Mouse (Mus musculus) CD4-positive, CD25-positive, alpha-beta regulatory T cell, adult 4 months (primary cell): ENCODE results near the gene Olfr199. TPM values are rescaled to one million over a fixed set of nuclear protein-coding genes. Genes with fewer than 3 reads are reported as not detected.
"Not testable (repeated sequence)": the region's sequence is repeated elsewhere in the genome, so short reads cannot be mapped to it uniquely, and the experiment has no call there.

Experiments
- ATAC-seq: one replicate; pipeline ENCODE4 v1.8.0; 2017
- polyA plus RNA-seq, 2 experiments: library from polyadenylated mRNA; unstranded; fragments of 100-300 nt; shearing (Covaris generic); gene quantifications; one replicate each; pipeline ENCODE4 v1.2.1; 2017

The Olfr199 gene
- not detected for polyA plus RNA-seq

DNA sequence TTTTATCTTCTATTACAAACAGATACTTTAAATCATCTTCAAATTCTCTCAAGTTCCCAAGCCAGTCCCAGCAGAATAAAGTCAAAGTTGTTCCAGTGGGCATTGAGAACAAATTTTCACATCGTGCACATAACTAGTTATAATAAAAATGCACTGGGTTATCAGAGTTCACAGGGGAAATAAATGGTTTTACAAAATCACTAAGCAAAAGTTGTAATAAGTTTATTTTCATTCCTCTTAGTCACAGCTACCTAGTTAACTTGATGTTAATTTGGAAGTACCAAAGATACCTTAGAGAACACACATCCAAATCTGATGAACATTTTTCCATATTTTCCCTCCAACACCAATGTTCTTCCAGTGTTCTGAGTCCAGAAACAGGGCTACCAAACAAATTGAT, at the start of gene Olfr199:
Gene Olfr199, minus strand, starts transcription at position 101 of the 400 bp plus-strand sequence.
- not testable (repeated sequence) for ATAC-seq

DNA sequence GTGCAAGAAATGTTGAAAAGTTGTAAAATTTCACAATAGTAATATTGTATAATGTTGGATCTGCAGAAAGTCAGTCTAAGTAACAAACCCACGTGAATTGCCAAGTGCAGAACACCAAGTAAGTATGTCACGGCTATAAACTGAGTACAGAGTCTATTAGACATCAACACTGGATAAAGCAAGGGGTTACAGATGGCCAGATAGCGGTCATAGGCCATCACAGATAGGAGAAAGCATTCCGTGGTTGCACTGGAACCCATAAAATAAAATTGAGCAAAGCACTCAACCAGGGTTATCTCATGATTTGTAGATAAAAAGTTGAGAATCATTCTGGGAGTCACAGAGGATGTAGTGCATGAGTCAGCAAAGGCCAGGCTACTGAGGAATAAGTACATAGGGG, 49.5 kb upstream of the Olfr199 start:
- not testable (repeated sequence) for ATAC-seq

DNA sequence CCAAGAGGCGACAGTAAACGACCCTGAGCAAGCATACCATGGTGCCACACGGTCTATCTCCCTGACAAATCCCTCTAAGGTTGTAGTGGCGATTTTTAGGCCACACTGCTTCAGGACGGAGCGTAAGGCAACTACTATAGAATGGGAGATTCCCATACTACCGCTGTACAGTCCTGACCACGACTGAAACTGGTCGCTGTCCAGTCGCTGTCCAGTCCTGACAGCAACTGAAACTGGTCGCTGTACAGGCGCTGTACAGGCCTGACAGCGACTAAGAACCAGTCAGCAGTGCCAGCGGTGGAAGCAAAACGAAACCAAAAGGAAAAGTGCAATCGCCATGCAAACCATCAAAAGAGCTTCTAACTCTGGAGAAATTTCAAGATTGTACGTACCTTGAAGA, 30.1 kb upstream of the Olfr199 start:
- ATAC-seq = no peak

DNA sequence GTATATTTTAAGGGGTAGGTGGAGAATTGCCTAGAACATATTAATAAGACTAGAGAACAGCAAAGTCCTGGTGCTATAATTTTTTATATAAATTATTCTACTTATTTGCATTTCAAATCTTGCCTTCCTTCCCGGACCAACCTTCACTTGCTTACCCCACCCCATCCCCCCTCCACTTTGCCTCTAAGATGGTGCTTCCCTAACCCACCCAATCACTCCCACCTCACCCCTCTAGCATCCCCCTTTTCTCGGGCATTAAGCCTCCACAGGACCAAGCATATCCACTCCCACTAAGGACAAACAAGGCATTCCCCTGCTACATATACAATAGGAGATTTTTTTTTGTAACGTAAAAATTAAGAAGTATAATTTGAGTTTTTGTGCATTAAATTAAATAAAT, 1.7 kb downstream of the Olfr199 start:
- ATAC-seq = not testable (repeated sequence)

DNA sequence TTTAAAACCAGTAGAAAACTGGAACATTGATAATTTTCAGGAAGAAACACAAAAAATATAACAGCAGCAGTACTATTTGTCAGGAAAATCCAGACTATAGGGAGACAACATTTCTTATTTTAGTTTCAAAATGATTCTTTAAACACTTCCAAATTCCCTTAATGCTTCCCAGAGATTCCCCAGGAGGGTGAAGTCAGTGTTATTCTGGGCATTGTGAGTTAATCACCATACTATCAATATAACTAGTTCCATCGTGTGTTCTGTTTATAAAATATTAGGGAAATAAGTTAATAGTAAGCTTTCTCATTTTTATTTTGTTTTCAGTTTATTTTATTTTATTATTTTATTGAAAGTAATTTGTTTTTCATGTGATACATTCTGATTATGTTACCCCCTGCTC, 16.1 kb downstream of the Olfr199 start, which contains the start of gene Olfr198:
Gene Olfr198, minus strand, starts transcription at position 101 of the 400 bp plus-strand sequence.
- not testable (repeated sequence) for ATAC-seq

DNA sequence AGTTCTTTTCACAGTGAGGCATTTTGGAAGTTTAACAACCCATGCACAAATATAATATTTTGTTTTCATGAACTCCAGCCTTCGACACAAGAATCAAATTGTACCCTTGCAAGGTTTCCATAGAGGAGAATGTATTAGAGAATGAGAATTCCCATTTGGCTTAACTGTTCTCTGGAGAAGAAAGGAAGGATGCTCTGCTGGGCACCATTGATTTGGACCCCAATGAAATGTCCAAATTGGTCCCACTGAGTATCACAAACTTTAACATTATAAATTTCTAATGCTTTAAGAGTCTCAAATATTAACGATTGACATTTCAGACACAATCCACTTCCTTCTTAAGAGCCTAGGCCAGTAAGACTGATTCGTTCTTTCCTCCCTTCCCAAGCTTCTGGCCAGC, 49.2 kb downstream of the Olfr199 start, which contains the start of gene Olfr196:
Gene Olfr196, minus strand, starts transcription at position 101 of the 400 bp plus-strand sequence.
- ATAC-seq = no peak

Other genes starting within 250 kb of the Olfr199 start
- not detected for gene Olfr183, start 224.4 kb downstream of the Olfr199 start, polyA plus RNA-seq
- gene Olfr186, start 189.5 kb downstream of the Olfr199 start, polyA plus RNA-seq = not detected
- gene Olfr187, start 180.0 kb downstream of the Olfr199 start, polyA plus RNA-seq = not detected
- gene Olfr190, start 141.8 kb downstream of the Olfr199 start, polyA plus RNA-seq = under 1 TPM in 1 of 2 experiments, not detected in 1; 0.04 TPM
- gene Olfr191, start 129.9 kb downstream of the Olfr199 start, polyA plus RNA-seq = not detected
- gene Olfr193, start 107.9 kb downstream of the Olfr199 start, polyA plus RNA-seq = not detected
- gene Olfr194, start 98.7 kb downstream of the Olfr199 start, polyA plus RNA-seq = not detected
- gene Olfr195, start 72.7 kb downstream of the Olfr199 start, polyA plus RNA-seq = not detected
- gene Olfr196, start 49.3 kb downstream of the Olfr199 start, polyA plus RNA-seq = not detected
- not detected for gene Olfr198, start 16.2 kb downstream of the Olfr199 start, polyA plus RNA-seq
- gene Olfr201, start 52.9 kb upstream of the Olfr199 start, polyA plus RNA-seq = not detected
- not detected for gene Olfr202, start 67.0 kb upstream of the Olfr199 start, polyA plus RNA-seq
- not detected for gene Olfr203, start 79.1 kb upstream of the Olfr199 start, polyA plus RNA-seq
- not detected for gene Olfr204, start 98.5 kb upstream of the Olfr199 start, polyA plus RNA-seq
- gene Olfr205, start 111.4 kb upstream of the Olfr199 start, polyA plus RNA-seq = not detected
- not detected for gene Olfr206, start 129.5 kb upstream of the Olfr199 start, polyA plus RNA-seq
- not detected for gene Olfr209, start 144.2 kb upstream of the Olfr199 start, polyA plus RNA-seq
- not detected for gene Gabrr3, start 187.6 kb upstream of the Olfr199 start, polyA plus RNA-seq